Mouse (Mus musculus): ENCODE measurements around the gene Slc9a1.

DNA sequence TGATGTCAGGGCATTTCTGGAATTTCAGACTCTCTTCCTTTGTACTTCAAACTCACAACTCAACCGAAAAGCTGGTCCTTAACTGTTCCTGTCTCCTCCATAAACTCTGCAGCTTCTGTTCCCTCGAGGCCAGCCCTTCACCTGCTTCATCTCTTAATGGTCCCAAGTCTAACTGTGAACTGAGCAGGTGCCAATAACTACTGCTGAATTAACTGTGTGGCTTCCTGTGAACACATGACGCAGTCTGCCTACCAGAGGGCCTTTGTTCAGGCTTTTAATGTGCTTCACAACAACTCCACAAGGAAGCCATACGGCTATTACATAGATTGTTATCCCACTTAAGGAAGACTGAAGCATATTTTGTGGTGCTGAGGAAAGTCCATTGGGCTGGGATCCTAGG, 39.2 kb upstream of the Slc9a1 start:
- TF ChIP-seq CTCF (IDR thresholded peaks at IDR 0.05; ENCODE audit: control insufficient read depth, insufficient read depth, insufficient replicate concordance, low read depth, low read length) (no peak), POLR2A (IDR thresholded peaks at IDR 0.05; ENCODE audit: control insufficient read depth, low read depth, low read length) (no peak)

Measured in testis, adult 2 months (tissue).